Mouse (Mus musculus): ENCODE results near the gene Frs2. TPM values are rescaled to one million over a fixed set of nuclear protein-coding genes. Genes with fewer than 3 reads are reported as not detected.
"Not testable (repeated sequence)": the region's sequence is repeated elsewhere in the genome, so short reads cannot be mapped to it uniquely, and the experiment has no call there.

Frs2 gene
- total and polyA plus RNA-seq, 3 experiments = 16.6 to 105 (median 19.6) TPM

GRCm38 (mm10) chr10:117049961-117050597 is 98.3 kb downstream of the Frs2 start:
- DNase-seq (ENCODE audit: low spot score) = no peak
- H3K4me1 ChIP-seq (ENCODE audit: insufficient read depth, low read depth, low read length) = peaks cover 12% of the 10 kb centered on the region
- TF ChIP-seq GATA1 (IDR thresholded peaks at IDR 0.05; ENCODE audit: borderline replicate concordance, low read length) (no peak), TAL1 (conservative IDR thresholded peaks at IDR 0.05; ENCODE audit: low read depth, low read length) (no peak), POLR2AphosphoS5 (IDR thresholded peaks at IDR 0.05; ENCODE audit: insufficient replicate concordance, low read depth, low read length) (no peak), GATA2 (IDR thresholded peaks at IDR 0.05; ENCODE audit: borderline replicate concordance, low read depth, low read length) (no peak), CTCF (IDR thresholded peaks at IDR 0.05; ENCODE audit: low read depth, low read length) (no peak)
- ATAC-seq (ENCODE audit: extremely low read depth, insufficient number of reproducible peaks, low FRiP score, poor library complexity, severe bottlenecking) = no peak
- no peak overlapping the region for H3K4me3 ChIP-seq (ENCODE audit: low read depth, low read length)
- peaks cover 7% of the 10 kb centered on the region; the same call in 1 of the 2 replicates for H3K27me3 ChIP-seq (ENCODE audit: insufficient read depth, low read length)
- peaks cover 83% of the 10 kb centered on the region for H3K36me3 ChIP-seq (replicated peaks)
- no peaks in the 10 kb centered on the region for H3K9me3 ChIP-seq (replicated peaks)

DNA sequence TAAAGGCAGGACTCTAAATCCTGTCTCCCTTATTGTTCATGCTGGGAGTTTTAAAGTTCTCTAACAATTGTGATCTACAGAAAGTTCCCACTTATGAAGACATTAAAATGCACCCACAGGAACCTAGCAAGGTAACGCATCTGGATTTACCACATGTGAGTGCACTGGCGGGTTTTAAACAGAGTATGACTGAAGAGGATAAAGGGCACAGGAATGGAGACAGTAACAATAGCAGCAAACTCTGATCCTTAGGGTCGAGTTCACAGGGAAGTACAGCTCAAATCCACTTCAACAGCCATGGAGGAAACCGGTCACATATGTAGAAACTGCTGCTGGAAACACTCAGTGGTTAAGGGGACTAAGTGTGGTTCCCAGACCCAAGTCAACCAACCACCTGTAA is 99.1 kb downstream of the Frs2 start:
- TF ChIP-seq CTCF (IDR thresholded peaks at IDR 0.05; ENCODE audit: low read depth, low read length) = no peak
- TF ChIP-seq GATA2 (IDR thresholded peaks at IDR 0.05; ENCODE audit: borderline replicate concordance, low read depth, low read length) = no peak
- H3K4me1 ChIP-seq (ENCODE audit: insufficient read depth, low read depth, low read length) = peaks cover 11% of the 10 kb centered on the region
- H3K9me3 ChIP-seq (replicated peaks) = no peaks in the 10 kb centered on the region
- H3K27me3 ChIP-seq (ENCODE audit: insufficient read depth, low read length) = peaks cover 7% of the 10 kb centered on the region; the same call in 1 of the 2 replicates
- ATAC-seq (ENCODE audit: extremely low read depth, insufficient number of reproducible peaks, low FRiP score, poor library complexity, severe bottlenecking) = no peak
- no peak for DNase-seq (ENCODE audit: low spot score)
- no peak overlapping the region for H3K4me3 ChIP-seq (ENCODE audit: low read depth, low read length)
- H3K36me3 ChIP-seq (replicated peaks) = peaks cover 74% of the 10 kb centered on the region

DNA sequence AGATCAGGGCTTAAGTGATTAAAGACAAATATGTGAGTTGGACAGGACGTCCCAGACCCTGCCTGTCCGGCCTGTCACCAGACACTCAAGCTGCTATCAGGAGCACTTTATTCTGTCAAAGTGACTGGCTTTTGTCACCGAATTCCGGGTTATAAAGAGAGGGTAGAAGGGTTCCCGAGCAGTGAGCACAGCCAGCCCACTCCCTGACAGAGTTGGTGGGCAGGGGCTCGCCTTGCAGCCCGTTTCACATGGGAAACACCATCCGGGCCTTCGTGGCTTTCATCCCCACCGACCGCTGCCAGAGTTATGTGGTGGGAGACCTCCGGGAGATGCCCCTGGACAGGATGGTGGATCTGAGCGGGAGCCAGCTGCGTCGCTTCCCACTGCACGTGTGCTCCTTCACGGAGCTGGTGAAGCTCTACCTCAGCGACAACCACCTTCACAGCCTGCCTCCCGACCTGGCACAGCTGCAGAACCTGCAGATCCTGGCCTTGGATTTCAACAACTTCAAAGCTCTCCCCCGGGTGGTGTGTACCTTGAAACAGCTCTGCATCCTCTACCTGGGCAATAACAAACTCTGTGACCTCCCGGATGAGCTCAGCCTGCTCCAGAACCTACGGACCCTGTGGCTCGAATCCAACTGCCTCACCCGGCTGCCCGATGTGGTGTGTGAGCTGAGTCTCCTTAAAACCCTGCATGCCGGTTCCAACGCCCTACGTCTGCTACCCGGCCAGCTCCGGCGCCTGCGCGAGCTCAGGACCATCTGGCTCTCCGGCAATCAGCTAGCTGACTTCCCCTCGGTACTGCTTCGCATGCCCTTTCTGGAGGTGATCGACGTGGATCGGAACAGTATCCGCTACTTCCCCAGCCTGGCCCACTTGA is 102.9 kb downstream of the Frs2 start, which contains the start of gene Lrrc10:
TSS of gene Lrrc10 (plus strand) at position 167 of the 882 bp plus-strand sequence.
- TF ChIP-seq POLR2AphosphoS5 (IDR thresholded peaks at IDR 0.05; ENCODE audit: insufficient replicate concordance, low read depth, low read length) (no peak), CTCF (IDR thresholded peaks at IDR 0.05; ENCODE audit: low read depth, low read length) (no peak), TAL1 (conservative IDR thresholded peaks at IDR 0.05; ENCODE audit: low read depth, low read length) (no peak)
- Histone ChIP-seq H3K4me3 (ENCODE audit: low read depth, low read length) (peak within 1 kb of the TSS; percentile 33; the same call in 1 of the 2 replicates), H3K4me1 (ENCODE audit: insufficient read depth, low read depth, low read length) (peaks cover 17% of the 10 kb centered on the region), H3K9me3 (replicated peaks) (no peaks in the 10 kb centered on the region), H3K27me3 (ENCODE audit: insufficient read depth, low read length) (peaks cover 18% of the 10 kb centered on the region; the same call in 1 of the 2 replicates), H3K36me3 (replicated peaks) (peaks cover 36% of the 10 kb centered on the region)
- ATAC-seq (ENCODE audit: extremely low read depth, insufficient number of reproducible peaks, low FRiP score, poor library complexity, severe bottlenecking) (no peak), DNase-seq (ENCODE audit: low spot score) (no peak)

GRCm38 (mm10) chr10:117043497-117044166 is 104.7 kb downstream of the Frs2 start:
- DNase-seq (ENCODE audit: low spot score); H3K4me3 ChIP-seq (ENCODE audit: low read depth, low read length); H3K9me3 ChIP-seq (replicated peaks): not testable (repeated sequence)
- Histone ChIP-seq H3K36me3 (replicated peaks) (peaks cover 18% of the 10 kb centered on the region), H3K4me1 (ENCODE audit: insufficient read depth, low read depth, low read length) (peaks cover 21% of the 10 kb centered on the region), H3K27me3 (ENCODE audit: insufficient read depth, low read length) (peaks cover 26% of the 10 kb centered on the region)
- peak; percentile 26; the same call in 1 of the 2 replicates for ATAC-seq (ENCODE audit: extremely low read depth, insufficient number of reproducible peaks, low FRiP score, poor library complexity, severe bottlenecking)

DNA sequence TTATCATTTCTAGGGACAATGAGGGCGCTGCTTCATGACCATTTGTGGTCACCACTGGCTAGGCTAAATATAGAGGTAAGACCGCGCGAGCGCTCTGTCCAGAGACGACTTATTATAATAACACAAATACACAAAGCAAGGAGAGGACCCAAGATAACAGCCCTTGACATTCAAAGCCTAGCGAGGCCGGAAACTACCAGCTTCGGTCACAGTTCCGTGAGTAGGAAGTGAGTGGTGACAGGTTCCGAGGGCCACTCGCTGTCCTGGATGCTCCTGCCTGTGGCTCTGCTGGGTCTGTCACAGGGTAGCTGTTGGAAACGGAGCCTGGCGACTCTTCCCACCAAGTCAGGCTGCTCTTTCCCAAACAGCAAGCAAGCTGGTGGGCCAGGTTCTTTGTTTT is 106.0 kb downstream of the Frs2 start:
- H3K4me3 ChIP-seq (ENCODE audit: low read depth, low read length) = no peak overlapping the region
- peaks cover 29% of the 10 kb centered on the region for H3K27me3 ChIP-seq (ENCODE audit: insufficient read depth, low read length)
- ATAC-seq (ENCODE audit: extremely low read depth, insufficient number of reproducible peaks, low FRiP score, poor library complexity, severe bottlenecking) = no peak
- TF ChIP-seq GATA1 (IDR thresholded peaks at IDR 0.05; ENCODE audit: borderline replicate concordance, low read length) (no peak), CTCF (IDR thresholded peaks at IDR 0.05; ENCODE audit: low read depth, low read length) (no peak), GATA2 (IDR thresholded peaks at IDR 0.05; ENCODE audit: borderline replicate concordance, low read depth, low read length) (no peak), POLR2AphosphoS5 (IDR thresholded peaks at IDR 0.05; ENCODE audit: insufficient replicate concordance, low read depth, low read length) (no peak), TAL1 (conservative IDR thresholded peaks at IDR 0.05; ENCODE audit: low read depth, low read length) (no peak)
- peaks cover 12% of the 10 kb centered on the region for H3K36me3 ChIP-seq (replicated peaks)
- H3K4me1 ChIP-seq (ENCODE audit: insufficient read depth, low read depth, low read length) = peaks cover 21% of the 10 kb centered on the region
- no peak for DNase-seq (ENCODE audit: low spot score)
- H3K9me3 ChIP-seq (replicated peaks) = no peaks in the 10 kb centered on the region

GRCm38 (mm10) chr10:117040355-117040754 is 108.0 kb downstream of the Frs2 start:
- H3K9me3 ChIP-seq (replicated peaks) = no peaks in the 10 kb centered on the region
- H3K36me3 ChIP-seq (replicated peaks) = peaks cover 2% of the 10 kb centered on the region
- peaks cover 20% of the 10 kb centered on the region for H3K4me1 ChIP-seq (ENCODE audit: insufficient read depth, low read depth, low read length)
- peaks cover 28% of the 10 kb centered on the region for H3K27me3 ChIP-seq (ENCODE audit: insufficient read depth, low read length)
- H3K4me3 ChIP-seq (ENCODE audit: low read depth, low read length) = no peak overlapping the region
- TF ChIP-seq POLR2AphosphoS5 (IDR thresholded peaks at IDR 0.05; ENCODE audit: insufficient replicate concordance, low read depth, low read length) (no peak), TAL1 (conservative IDR thresholded peaks at IDR 0.05; ENCODE audit: low read depth, low read length) (no peak), GATA2 (IDR thresholded peaks at IDR 0.05; ENCODE audit: borderline replicate concordance, low read depth, low read length) (no peak), GATA1 (IDR thresholded peaks at IDR 0.05; ENCODE audit: borderline replicate concordance, low read length) (no peak), CTCF (IDR thresholded peaks at IDR 0.05; ENCODE audit: low read depth, low read length) (no peak)
- ATAC-seq (ENCODE audit: extremely low read depth, insufficient number of reproducible peaks, low FRiP score, poor library complexity, severe bottlenecking) = peak; percentile 57; the same call in 1 of the 2 replicates
- DNase-seq (ENCODE audit: low spot score) = no peak
